Mouse (Mus musculus) ovary, postnatal 10 days (tissue): ENCODE measurements around the gene Rgma.

Source experiments
- DNase-seq: peaks from one replicate; pipeline ENCODE4 v3.0.0; 2022; ENCODE audit warnings: low spot score

The Rgma gene

DNA sequence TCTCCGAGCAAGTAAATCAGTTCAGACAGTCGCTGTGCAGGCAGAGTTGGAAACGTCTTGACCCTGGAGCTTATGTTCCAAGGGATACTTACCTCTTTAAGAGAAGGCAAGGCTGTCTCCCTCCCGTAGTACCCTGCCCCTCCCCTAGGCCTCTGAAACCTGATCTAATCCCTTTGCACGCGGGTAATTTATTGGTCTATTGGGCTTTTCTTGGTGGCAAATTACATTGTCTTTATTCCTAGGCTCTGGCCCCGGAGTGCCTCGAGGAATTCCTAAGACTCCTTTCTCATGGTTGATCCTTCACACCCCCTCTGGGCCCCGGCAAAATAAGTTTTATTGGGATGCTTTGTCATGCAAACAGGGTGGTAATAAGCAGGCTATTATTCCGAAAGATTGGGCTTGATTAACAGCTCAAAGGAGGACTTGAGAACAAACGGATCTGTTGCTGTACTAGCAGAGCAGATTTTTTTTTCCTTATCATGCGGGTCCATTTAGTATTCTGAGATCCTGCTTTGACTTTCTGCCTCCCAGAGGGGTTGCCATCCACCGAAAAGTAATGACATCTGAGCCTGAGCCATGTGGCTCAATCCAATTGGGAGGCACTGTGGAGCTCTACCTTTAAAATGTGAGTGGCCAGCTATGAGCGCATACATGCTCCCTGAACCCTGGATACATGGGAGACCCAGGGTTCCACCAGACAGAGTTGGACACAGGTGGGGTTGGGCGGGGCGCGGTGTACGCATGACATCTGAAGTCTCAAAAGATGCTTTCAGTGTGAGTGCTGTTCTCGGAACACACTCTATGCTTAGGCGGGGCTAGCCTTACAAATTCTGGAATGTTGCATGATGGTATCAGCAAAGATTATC, 25.0 kb downstream of the Rgma start:
- DNase-seq: no peak

DNA sequence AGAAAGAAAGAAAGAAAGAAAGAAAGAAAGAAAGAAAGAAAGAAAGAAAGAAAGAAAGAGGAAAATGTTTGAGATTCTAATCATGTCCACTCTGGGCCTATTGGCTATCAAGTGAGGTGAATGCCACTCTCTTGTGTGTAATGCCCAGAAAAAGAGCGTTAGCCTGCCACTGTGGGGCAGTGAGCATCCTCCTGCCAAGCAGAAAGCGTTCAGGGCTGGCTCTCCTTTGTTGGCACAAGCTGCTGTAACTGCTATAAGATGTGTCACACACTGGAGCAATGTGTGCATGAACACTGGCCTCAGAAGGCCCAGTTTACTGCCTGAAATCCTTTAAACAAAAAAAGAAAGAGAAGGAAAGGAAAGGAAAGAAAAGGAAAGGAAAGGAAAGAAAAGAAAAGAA, 26.8 kb downstream of the Rgma start:
- DNase-seq: no peak

DNA sequence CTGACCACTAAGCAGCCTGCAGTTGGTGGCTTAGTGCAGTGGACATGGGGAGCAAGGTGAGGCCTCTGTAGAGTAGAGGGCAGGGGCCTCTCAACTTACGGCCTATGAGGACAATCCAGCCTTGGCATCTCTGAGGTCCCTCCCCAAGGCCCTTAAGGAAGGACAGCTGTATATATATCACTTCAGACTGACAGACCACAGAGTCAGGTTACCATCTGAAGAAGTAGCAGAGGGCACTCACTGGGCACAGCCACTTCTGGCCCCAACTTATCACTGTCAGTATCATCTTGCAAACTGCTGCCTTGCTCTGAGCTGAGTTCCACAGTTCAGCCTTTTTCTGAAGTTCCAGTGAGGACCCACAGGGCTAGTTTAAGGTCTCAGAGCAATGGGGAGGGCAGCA, 27.4 kb downstream of the Rgma start:
- DNase-seq: no peak

DNA sequence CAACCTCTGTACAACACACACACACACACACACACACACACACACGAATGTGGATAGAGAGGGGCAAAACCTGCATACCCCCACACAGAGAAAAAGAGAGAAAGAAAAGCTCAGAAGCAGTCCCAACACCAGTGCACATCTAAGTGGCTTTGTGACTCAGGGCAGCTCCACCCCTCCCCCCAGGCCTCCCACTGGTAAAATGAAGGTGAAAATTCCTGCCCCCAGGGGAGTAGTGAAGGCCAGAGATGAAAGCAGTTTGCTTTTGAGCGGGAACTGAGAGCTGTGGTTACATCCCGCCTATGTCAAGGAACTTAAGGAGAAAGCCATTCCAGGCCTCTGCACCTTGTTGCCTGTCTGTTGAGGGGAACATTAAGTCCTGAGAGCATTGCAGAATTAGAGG, 28.2 kb downstream of the Rgma start:
- DNase-seq: no peak

DNA sequence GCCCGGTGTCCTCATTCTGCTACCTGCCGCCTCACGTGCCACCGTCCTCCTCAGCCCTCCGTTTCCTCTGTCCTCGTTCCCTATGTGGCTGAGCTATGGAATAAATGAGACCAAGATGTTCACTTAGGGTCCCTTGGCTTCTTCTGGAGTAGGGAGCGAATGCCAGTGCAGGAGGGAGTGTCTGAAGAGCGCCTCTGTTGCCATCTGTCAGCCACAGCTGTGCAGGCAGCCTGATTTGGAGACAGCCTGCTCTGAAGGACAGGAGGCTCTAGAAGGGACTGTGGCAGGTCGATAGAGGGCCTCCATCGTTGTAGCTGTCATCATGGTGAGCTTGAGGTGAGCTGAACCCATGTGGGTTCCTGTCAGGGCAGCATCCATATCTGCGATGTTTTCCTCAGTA, 30.2 kb downstream of the Rgma start:
- no peak for DNase-seq

DNA sequence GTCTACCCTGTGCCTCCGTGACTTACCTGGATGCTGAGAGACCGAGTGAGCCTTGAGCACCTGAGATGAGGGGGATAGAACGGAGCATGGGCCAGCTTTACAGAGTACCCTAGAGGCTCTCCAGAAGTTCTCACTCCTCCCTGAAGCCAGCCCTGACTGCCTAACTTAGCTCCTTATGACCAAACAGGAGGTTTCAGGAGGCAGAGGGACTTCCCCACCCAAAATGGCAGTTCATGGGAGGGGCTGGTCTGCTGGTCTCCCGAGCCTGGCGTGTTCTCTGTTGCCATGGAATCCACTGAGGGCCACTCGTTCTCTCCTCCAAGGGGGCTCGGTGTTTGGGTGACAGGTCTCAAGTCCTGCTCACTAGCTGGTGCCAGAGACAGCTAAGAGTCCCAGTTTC, 36.2 kb downstream of the Rgma start:
- no peak for DNase-seq

DNA sequence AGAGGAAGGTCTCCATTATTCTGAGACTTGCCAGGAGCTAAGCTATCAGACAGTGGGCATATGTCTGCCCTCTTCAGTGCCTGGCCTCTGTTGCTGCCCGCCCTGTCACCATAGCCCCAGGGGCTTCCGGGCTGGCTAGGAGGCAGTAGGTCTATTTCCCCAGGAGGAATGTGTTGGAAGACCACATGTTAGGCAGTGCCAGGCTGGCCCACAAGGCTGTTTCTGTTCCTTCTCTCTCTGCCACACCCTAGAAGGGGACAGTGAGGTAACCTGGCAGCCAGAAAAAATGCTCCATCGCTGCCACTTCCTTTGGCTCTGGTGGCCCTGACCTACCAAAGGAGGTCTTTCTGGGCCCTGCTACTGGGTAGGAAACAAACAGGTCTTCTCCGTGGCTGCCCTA, 36.7 kb downstream of the Rgma start:
- DNase-seq: no peak

DNA sequence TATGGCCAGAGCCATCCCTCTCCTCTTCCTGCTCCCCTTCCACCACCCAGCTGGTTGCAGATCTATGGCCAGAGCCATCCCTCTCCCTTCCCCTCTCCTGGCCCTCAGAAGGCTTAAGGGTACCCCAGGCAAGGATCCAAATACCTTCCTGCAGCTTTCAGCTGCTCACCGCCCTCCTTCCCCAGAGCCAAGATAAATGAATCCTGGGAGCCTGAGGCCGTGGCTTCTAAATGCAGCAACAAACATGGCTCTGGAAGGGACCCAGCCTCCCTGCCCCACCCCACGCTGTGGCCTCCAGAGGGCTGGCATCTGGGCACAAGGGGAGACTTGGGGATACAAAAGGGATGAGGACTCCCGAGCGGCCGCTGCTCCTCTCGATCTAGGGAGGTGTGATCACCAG, 37.1 kb downstream of the Rgma start:
- no peak for DNase-seq

DNA sequence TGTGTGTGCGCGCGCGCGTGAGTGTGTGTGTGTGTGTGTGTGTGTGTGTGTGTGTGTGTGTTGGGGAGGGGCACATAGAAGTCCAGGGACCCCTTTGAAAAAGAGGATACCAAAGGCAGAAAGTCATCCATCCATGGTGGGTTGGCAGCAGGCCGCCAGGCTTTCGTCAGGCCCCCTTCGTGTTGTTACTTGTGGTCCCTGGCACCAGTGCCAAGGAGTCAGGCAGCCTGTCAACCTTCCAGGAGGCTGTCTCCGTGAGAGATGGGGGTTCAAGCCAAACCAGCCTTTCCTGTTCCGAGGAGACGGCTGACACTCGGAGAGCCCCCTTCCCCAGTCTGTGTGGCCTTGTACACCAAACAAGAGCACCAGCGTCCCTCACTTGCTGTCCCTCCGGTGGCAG, 38.9 kb downstream of the Rgma start:
- DNase-seq: no peak

DNA sequence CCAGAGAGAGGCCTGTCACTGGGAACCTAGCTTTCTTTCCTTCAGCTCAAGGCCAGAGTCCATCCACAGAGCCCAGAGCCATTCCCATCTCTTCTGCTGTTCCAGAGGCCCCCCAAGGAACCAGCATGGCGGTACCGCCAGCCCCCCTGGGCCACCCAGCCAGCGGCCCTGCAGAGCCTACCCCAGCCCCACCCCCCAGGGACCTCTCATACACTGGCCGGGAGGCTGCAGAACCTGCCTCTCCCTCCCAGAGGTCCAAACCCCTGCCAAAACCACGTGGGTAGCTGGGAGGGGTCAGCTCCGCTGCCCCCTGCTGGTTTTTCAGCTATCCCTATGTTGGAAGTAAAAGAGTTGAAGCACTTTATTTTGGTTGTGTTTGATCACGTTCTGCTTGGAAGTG, 44.1 kb downstream of the Rgma start:
- no peak for DNase-seq

DNA sequence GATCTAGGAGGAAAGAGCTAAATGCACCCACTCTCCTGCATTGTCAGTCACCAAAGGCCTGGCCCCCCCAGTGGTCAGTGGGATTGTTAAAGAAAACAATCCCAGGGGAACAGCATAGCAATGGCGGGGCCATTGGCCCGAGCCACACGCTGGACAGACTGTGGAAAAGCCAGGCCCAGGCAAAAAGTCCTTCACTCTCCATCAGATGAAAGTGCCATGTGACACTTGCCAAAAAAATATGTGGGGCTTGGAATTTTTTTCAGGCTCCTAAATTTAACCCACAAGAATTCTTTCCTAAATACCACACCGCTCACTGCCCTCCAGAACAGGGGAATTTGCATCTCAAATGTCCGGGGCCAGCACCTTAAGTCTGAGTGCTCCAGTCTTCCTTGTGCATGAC, 45.5 kb downstream of the Rgma start:
- no peak for DNase-seq

DNA sequence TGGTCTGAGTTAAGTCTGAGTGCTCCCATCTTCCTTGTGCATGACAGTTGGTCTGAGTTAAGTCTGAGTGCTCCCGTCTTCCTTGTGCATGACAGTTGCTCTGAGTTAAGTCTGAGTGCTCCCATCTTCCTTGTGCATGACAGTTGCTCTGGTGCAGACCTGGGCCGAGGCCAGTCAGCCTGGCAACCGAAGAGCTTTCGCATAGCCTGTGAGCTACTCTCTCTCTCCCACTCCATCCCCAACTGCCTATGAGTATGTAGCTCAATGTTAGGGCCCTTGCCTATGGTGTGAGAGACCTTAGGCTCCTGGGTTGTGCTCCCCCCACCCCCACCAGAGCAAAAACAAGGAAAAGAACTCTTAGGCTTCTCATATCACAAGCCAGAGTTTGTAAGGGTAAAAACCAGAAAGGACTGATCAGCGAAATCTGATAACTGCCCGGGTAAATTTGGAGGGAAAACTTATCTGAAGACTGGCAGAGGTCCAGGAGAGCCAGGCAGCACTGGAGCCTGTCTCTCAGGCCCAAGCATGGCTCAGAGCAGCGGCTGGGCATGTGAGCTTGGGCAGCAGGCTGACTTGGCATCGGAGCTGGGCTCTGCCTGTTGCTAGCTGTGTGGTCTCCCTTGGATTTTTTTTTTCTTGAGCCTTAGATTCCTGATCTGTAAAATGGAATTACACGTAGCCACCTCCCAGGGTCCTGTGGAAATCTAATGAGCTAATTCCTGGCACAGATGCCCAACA, 46.1 kb downstream of the Rgma start:
- DNase-seq: no peak

DNA sequence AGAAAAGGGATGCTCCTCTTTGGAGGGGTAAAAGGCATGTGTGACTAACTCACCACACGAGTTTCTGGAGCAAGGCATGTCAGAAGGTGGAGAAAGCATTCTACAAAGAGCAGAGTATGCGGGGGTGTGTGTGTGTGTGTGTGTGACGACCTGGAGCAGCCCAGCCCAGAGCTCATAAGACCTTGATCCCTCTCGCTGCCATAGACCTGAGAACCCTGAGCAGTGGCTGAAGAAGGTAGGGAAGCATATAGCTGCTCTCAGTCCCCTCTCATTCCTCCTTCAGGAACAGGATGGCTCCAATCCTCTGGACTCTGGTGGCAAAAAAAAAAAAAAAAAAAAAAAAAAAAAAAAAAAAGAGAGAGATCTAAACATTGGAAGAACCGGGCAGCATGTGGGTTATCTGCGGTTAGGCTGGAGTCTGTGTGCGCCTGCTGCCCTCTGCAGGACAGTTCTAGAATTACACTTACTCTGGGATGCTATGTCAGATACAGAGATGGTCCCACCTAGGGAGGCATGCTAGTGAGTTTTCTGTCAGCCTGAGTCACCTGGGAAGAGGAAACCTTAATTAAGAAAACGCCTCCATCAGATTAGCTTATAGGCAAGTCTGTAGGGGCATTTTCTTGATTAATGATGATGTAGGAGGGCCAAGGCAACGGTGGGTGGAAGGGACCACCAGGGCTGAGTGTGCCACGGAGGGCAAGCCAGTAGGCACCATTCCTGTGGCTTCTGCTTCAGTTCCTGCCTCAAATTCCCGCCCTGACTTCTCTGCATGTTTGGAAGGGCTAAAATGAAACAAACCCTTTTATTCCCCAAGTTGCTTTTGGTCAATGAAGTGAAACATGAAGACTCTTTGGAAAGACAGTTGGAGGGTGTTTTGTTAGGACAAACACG, 47.2 kb downstream of the Rgma start:
- no peak for DNase-seq

DNA sequence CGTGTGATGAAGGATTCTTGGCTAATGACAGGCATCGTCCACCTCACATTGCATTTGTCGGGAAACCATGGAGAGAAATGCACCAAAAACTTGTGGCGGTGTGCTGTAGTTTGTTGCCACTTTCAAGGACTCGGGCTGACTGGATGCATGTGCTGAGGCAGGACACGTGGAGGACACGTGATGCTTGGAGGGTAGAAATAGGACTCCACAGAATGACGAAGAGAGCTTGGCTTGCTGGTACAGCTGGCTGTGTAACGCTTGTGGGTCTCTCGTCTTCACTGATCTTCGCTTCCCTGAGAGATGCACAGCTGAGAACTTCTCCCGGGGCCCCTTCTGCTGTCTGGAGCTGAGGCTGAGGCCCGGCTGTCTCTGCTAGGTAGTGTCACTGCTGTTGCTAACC, 47.9 kb downstream of the Rgma start:
- no peak for DNase-seq

DNA sequence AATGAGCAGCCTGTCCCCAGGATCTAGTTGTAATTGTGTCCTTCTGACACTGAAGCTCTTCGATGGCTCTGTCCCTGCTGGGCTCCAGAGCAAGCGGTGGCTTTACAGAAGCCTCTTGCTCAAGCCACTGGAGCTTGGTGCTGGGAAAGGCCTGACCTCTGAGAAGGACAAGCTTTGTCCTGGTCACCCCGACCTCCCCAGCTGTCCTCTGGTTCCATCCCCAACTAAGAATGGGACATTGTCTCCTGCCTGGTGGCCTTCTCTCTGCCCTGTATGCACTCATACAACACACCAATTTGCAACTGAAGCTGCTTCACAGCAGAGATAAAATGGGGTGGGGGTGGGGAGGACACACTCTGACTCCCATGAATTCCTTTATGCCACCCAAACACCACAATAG, 48.9 kb downstream of the Rgma start:
- DNase-seq: no peak

DNA sequence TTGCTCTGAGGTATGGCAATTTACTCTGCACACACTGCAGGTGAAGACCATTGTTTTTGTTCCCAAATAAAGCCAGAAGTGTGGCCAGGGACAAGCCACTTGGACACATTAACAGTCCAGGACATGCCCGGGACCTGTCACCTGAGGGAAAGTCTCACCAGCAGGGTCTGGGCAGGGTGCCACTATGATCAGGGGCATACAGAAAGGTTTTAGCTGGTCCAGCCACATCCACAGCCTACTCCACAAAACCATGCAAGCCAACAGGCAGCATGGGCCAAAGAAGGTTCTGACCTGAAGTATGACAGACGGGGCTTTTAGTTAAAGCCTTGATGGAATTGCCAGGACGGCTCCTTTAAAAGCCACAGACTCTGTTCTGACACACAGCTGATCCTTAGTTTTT, 49.4 kb downstream of the Rgma start:
- DNase-seq: no peak

DNA sequence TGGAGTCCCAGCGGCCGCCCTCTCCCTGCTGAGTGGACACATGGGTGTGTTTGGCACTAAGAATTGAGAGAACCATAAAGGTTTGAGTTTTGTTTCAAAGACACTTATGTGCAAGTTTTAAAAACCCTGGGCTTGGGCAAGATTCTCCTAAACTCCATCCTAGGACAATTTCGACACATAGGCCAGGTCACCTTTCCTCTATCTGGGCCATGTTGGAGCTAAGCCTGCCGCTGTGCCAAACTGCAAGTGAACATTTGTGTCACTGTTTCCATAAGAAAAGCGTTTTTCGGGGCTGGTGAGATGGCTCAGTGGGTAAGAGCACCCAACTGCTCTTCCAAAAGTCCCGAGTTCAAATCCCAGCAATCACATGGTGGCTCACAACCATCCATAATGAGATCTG, 50.1 kb downstream of the Rgma start:
- DNase-seq: no peak

DNA sequence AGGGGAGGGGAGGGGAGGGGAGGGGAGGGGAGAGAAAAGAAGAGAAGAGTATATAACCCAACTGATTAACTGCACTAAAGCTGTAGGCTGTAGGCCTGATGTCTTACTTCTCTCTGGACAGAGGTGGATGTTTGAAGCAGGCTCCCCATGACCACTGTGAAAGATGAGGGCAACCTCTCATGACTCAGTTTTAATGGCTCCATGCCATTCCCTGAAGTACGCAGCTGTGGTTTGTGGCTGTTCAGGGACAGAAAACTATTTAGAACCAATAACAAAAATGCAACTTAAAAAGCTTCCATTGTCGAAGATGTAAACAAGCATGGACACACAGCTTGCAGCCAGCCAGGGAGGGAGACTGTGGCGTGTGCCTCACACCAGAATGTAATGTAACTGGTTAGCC, 50.9 kb downstream of the Rgma start:
- no peak for DNase-seq

DNA sequence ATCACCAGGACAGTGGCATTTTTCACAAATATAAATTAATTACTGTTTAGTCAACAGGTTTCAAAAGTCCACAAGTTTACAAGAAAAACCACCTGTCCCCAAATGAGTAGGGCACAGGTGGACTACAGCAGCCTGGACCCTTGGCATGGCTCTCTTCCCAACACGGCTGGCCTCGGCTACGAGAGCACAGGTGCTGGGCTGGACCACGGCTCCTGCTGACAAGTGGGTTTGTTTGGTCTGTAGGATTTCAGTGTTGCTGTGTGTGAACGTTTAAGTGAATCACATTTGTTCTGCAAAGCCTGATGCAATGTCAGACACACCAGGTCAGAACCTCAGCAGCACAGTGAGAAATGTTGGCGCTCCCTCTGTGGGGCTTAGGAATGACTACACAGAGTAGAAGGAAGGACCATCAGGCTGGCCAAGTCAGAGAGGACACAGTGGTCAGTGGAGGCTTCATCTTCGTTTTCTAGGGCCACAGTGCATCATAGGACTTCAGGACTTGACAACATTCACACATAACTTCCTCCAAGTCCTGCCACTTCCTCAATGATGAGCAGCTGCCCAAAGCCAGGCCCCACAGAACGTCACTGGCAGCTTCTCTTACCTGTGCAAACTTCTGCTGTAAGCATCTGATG, 51.6 kb downstream of the Rgma start:
- DNase-seq: no peak

DNA sequence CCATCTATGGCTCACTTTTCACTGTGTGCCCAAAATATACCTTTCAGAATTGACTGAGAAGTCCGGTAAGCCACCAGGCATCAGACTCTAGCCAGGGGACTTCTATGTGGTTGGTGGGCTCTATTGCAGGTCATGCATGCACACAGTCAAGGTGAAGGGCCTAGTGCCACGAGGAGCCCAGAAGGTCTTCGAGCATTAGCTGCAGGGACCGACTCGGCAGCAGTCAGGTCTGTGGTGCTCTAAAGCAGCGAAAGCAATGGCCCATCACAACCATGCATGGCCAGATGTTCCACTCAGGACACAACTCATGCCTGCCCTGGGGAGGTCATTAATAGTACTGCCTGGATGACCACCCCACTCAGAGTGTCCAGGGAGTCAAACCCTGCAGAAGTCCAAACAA, 52.5 kb downstream of the Rgma start:
- no peak for DNase-seq

DNA sequence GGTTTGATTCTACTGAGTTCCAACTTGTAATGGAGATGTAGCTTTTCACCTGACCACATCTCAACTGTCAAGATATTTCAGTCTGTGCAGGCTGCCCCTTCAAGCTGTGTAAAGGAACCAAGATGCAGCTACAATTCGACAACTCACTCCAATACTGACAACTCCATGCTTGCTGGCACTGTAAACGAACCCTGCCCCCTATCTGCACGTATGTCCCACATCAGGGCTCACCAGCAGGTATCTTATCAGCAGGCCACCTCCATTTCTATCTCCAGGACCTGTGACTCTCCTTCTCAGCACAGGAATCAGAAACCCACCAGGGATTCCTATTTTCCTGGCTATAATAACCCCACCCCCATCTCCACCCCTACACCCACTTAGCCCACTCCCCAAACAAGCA, 53.2 kb downstream of the Rgma start:
- DNase-seq: no peak

DNA sequence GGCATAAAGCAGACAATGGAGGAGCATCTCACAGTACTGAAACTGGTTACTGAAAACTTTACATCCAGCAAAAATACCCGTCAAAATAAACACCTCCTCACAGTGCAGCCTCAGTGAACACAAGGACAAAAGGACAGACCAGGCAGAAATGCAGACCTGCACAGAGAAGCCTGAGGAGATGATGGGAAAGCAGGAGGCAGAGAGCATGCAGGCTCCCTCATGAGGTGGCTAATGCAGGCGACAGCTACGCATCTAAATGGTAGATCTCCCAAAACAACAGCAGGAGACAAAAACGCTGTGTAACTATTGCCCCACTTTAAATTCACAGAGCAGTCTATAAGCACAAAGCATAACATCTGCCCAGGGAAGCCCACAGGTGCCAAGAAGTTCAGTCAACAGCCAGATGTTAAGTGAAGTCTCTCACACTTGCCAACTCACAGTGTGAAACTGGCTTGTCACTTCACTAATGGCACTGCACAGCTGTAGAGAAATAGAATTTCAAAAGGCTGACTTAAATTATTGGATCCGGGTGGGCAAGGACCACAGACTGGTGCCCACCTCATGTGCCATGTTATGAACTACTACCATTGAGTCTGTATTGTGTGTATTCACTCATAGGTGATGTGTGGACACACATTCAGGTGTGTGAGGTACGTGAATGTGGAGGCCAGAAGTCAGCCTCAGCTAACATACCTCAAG, 58.5 kb downstream of the Rgma start:
- DNase-seq: no peak
